8 mouse cellular contexts compared by ENCODE assay signal in genomic region chr1:166409177-166409700, GRCm38 (mm10). TPM values are rescaled to one million over a fixed set of nuclear protein-coding genes. Genes with fewer than 3 reads are reported as not detected.
DNase-seq lines count a peak whose midpoint lies in the region; ATAC-seq and TF ChIP-seq lines count a peak whose summit lies in the region.

No protein-coding gene starts in this region.

- no peak for TF ChIP-seq CTCF in liver, embryonic 14.5 days (IDR thresholded peaks at IDR 0.05; ENCODE audit: low read depth)

- H3K9me3 ChIP-seq in liver, embryonic 14.5 days (ENCODE audit: control insufficient read depth, low read length) = no peaks in the 10 kb centered on the region

- no peaks in the 10 kb centered on the region for H3K79me2 ChIP-seq in myocyte (ENCODE audit: control insufficient read depth, insufficient read depth)

- peak overlapping the region; percentile 38 to 56 for H3K4me3 ChIP-seq in liver, embryonic 14.5 days (ENCODE audit: insufficient read depth in 1 of 2, low read depth in 2 of 2, low read length in 2 of 2)
- peak overlapping the region; percentile 27 for H3K4me3 ChIP-seq in myocyte

- ATAC-seq in inflammation-experienced regulatory T-cells, adult 6 months = peak; percentile 15
- peak; percentile 68 for ATAC-seq in liver, embryonic 14.5 days (ENCODE audit: insufficient read depth)

- intact Hi-C loops in left cerebral cortex, postnatal 4 days (cut with DNase I) = no loop called here

- no peak overlapping the region for H3K27ac ChIP-seq in liver, embryonic 14.5 days

- no peaks in the 10 kb centered on the region for H3K27me3 ChIP-seq in liver, embryonic 14.5 days (ENCODE audit: control insufficient read depth, insufficient read depth, low read length)
- H3K27me3 ChIP-seq in myocyte (ENCODE audit: control insufficient read depth, insufficient read depth, insufficient read length) = no peaks in the 10 kb centered on the region

- TF ChIP-seq EP300 in liver, embryonic 14.5 days (IDR thresholded peaks at IDR 0.05; ENCODE audit: low read depth) = no peak

- WGBS in liver, embryonic 14.5 days (ENCODE audit: insufficient replicate concordance) = 3% methylated on average over 35 of the region's 45 CpGs

- peak overlapping the region; percentile 74 for H3K4me2 ChIP-seq in liver, embryonic 14.5 days (ENCODE audit: low read depth)
- H3K4me2 ChIP-seq in myocyte (ENCODE audit: low read depth) = peak overlapping the region; percentile 77

- peak; percentile 52 for DNase-seq in left cerebral cortex, postnatal 4 days
- DNase-seq in left cerebral cortex, adult 9 months (ENCODE audit: low spot score in 2 of 2) = no peak
- peak; percentile 66 for DNase-seq in adrenal gland, postnatal 10 days
- DNase-seq in forelimb bud, embryonic 11.5 days (ENCODE audit: low read depth, low spot score) = peak; percentile 24
- no peak for DNase-seq in liver, embryonic 14.5 days (ENCODE audit: low read depth in 3 of 3, low spot score in 3 of 3)
- DNase-seq in layer of hippocampus, adult 11-12 months (ENCODE audit: low spot score) = no peak

- no peak for TF ChIP-seq POLR2A in myocyte (IDR thresholded peaks at IDR 0.05; ENCODE audit: insufficient read length, low read depth)

- H3K4me1 ChIP-seq in liver, embryonic 14.5 days (replicated peaks; ENCODE audit: control insufficient read depth in 2 of 2, insufficient read depth in 2 of 2, low read length in 1 of 2) = peaks cover 0 to 3% of the 10 kb centered on the region in 2 experiments; a peak in 3 of 4 replicates

- H3K36me3 ChIP-seq in liver, embryonic 14.5 days (replicated peaks; ENCODE audit: control insufficient read depth, insufficient read depth, low read depth) = no peaks in the 10 kb centered on the region
- H3K36me3 ChIP-seq in myocyte (ENCODE audit: control insufficient read depth, insufficient read depth) = peaks cover 4% of the 10 kb centered on the region

- H3ac ChIP-seq in myocyte (ENCODE audit: control insufficient read depth, insufficient read length) = peak overlapping the region; percentile 35

- H3K9ac ChIP-seq in liver, embryonic 14.5 days (replicated peaks) = peak overlapping the region; percentile 50

TF ChIP-seq in myocyte, 11 proteins besides CTCF, POLR2A, EP300 and RAD21:
- TF ChIP-seq REST (IDR thresholded peaks at IDR 0.05; ENCODE audit: insufficient read depth, insufficient read length) = no peak
- no peak for TF ChIP-seq USF1 (IDR thresholded peaks at IDR 0.05; ENCODE audit: low read depth)
- no peak for TF ChIP-seq E2F4 (IDR thresholded peaks at IDR 0.05; ENCODE audit: insufficient read depth)
- TF ChIP-seq SRF (IDR thresholded peaks at IDR 0.05; ENCODE audit: control insufficient read depth, insufficient read length, low read depth) = no peak
- no peak for TF ChIP-seq POLR2AphosphoS2 (IDR thresholded peaks at IDR 0.05; ENCODE audit: insufficient read length, low read depth)
- no peak for TF ChIP-seq TCF3 (IDR thresholded peaks at IDR 0.05; ENCODE audit: insufficient read length, low read depth)
- no peak for TF ChIP-seq TCF12 (IDR thresholded peaks at IDR 0.05; ENCODE audit: insufficient read depth, poor library complexity, severe bottlenecking)
- TF ChIP-seq MYOD1 (IDR thresholded peaks at IDR 0.05; ENCODE audit: control insufficient read depth in 1 of 3, insufficient read length in 2 of 3, low read depth in 2 of 3) = no peak
- no peak for TF ChIP-seq MAX (IDR thresholded peaks at IDR 0.05; ENCODE audit: low read depth)
- TF ChIP-seq MYOG (IDR thresholded peaks at IDR 0.05; ENCODE audit: control insufficient read depth in 1 of 3, insufficient read depth in 1 of 3, insufficient read length in 2 of 3, low read depth in 2 of 3) = no peak
- TF ChIP-seq CEBPB (IDR thresholded peaks at IDR 0.05; ENCODE audit: insufficient read depth, poor library complexity, severe bottlenecking) = no peak

RNA-seq across cellular contexts. Expression of gene Pogk, which starts 0.4 kb away (rescaled TPM):
- total RNA-seq in left cerebral cortex, postnatal 4 days (2021) = 10 to 100 TPM; 85.2 to 91.1 TPM
- total RNA-seq in adrenal gland, postnatal 10 days (2021) = 10 to 100 TPM; 27.9 to 32.7 TPM
- 1 to 10 TPM; 3.3 to 6.9 (median 4.2) TPM for polyA plus RNA-seq in inflammation-experienced regulatory T-cells, adult 6 months (2017; shearing (Covaris generic))
- polyA plus RNA-seq in liver, embryonic 14.5 days (2012; rRNA removed) = 0.71 and 1.1 TPM in 2 replicates
- polyA plus RNA-seq in liver, embryonic 14.5 days (2014; fragmentation: Nextera tagmentation; extraction: Ambion mirVana) = 0.61 and 0.63 TPM in 2 replicates
- 6.2 TPM for polyA plus RNA-seq in myocyte (2012; fragmentation: generic; extraction: Trizol)

RNA-seq across cellular contexts. Expression of gene Tada1, which starts 30.3 kb away (rescaled TPM):
- total RNA-seq in left cerebral cortex, postnatal 4 days (2021) = 10 to 100 TPM; 43.5 to 43.8 TPM
- total RNA-seq in adrenal gland, postnatal 10 days (2021) = 10 to 100 TPM; 18.4 to 19.1 TPM
- polyA plus RNA-seq in inflammation-experienced regulatory T-cells, adult 6 months (2017; shearing (Covaris generic)) = 10 to 100 TPM; 37.5 to 52.3 (median 43.1) TPM
- polyA plus RNA-seq in liver, embryonic 14.5 days (2012; rRNA removed) = 11.0 and 13.7 TPM in 2 replicates
- 21.7 and 23.0 TPM in 2 replicates for polyA plus RNA-seq in liver, embryonic 14.5 days (2014; fragmentation: Nextera tagmentation; extraction: Ambion mirVana)
- polyA plus RNA-seq in myocyte (2012; fragmentation: generic; extraction: Trizol) = 11.7 TPM

Comparison
In these comparisons a context has a peak if more than half of its experiments do, and no peak if none do; other contexts are left out.
1. DNase-seq: peak in left cerebral cortex, postnatal 4 days (single experiment), adrenal gland, postnatal 10 days (single experiment) and forelimb bud, embryonic 11.5 days (single experiment); none in left cerebral cortex, adult 9 months (0 of 2), liver, embryonic 14.5 days (0 of 3) and layer of hippocampus, adult 11-12 months (single experiment).